Mouse (Mus musculus) heart, embryonic 13.5 days (tissue): ENCODE results near the gene Olfr247. TPM values are rescaled to one million over a fixed set of nuclear protein-coding genes. Genes with fewer than 3 reads are reported as not detected.

Source experiments
- polyA plus RNA-seq: library from polyadenylated mRNA; unstranded; fragments of >200 nt; fragmentation: Nextera tagmentation; extraction: Ambion mirVana; gene quantifications from 2 replicates; pipeline ENCODE4 v1.2.1, GENCODE M21; 2015

The Olfr247 gene
- polyA plus RNA-seq, 1 experiment from 2014 or later, result not detected

Other genes starting within 250 kb of the Olfr247 start
- not detected in 2 replicates for gene Olfr805, start 246.8 kb downstream of the Olfr247 start, polyA plus RNA-seq
- not detected in 2 replicates for gene Olfr806, start 234.2 kb downstream of the Olfr247 start, polyA plus RNA-seq
- not detected in 2 replicates for gene Olfr807, start 218.3 kb downstream of the Olfr247 start, polyA plus RNA-seq
- not detected in 2 replicates for gene Olfr808, start 210.7 kb downstream of the Olfr247 start, polyA plus RNA-seq
- gene Olfr809, start 201.5 kb downstream of the Olfr247 start, polyA plus RNA-seq, result not detected in 2 replicates
- not detected in 2 replicates for gene Olfr810, start 181.2 kb downstream of the Olfr247 start, polyA plus RNA-seq
- gene Olfr811, start 171.7 kb downstream of the Olfr247 start, polyA plus RNA-seq, result not detected in 2 replicates
- gene Olfr812, start 130.0 kb downstream of the Olfr247 start, polyA plus RNA-seq, result not detected in 2 replicates
- gene Olfr813, start 120.8 kb downstream of the Olfr247 start, polyA plus RNA-seq, result not detected in 2 replicates
- not detected in 2 replicates for gene Olfr814, start 96.3 kb downstream of the Olfr247 start, polyA plus RNA-seq
- not detected in 2 replicates for gene Olfr815, start 70.3 kb downstream of the Olfr247 start, polyA plus RNA-seq
- not detected in 2 replicates for gene Olfr816, start 60.5 kb downstream of the Olfr247 start, polyA plus RNA-seq
- gene Olfr818, start 27.0 kb downstream of the Olfr247 start, polyA plus RNA-seq, result not detected in 2 replicates
- gene Olfr819, start 8.9 kb downstream of the Olfr247 start, polyA plus RNA-seq, result not detected in 2 replicates
- gene Gm10310, start 8.9 kb upstream of the Olfr247 start, polyA plus RNA-seq, result not detected in 2 replicates
- not detected in 2 replicates for gene Olfr820, start 36.5 kb upstream of the Olfr247 start, polyA plus RNA-seq
- gene Olfr821, start 54.2 kb upstream of the Olfr247 start, polyA plus RNA-seq, result not detected in 2 replicates
- gene Olfr822, start 95.1 kb upstream of the Olfr247 start, polyA plus RNA-seq, result not detected in 2 replicates
- not detected in 2 replicates for gene Olfr823, start 139.2 kb upstream of the Olfr247 start, polyA plus RNA-seq
- gene Olfr824, start 153.9 kb upstream of the Olfr247 start, polyA plus RNA-seq, result not detected in 2 replicates
- gene Olfr825, start 190.6 kb upstream of the Olfr247 start, polyA plus RNA-seq, result not detected in 2 replicates
- gene Olfr826, start 208.0 kb upstream of the Olfr247 start, polyA plus RNA-seq, result not detected in 2 replicates
- not detected in 2 replicates for gene Olfr827, start 238.3 kb upstream of the Olfr247 start, polyA plus RNA-seq